Mouse (Mus musculus) embryo, embryonic 11.5 days (tissue): ENCODE measurements around the gene Larp1b.

Experiments
- DNase-seq: peaks from one replicate; pipeline ENCODE4 v3.0.0-alpha.2; 2012; ENCODE audit warnings: low read depth, low spot score

Gene Larp1b

DNA sequence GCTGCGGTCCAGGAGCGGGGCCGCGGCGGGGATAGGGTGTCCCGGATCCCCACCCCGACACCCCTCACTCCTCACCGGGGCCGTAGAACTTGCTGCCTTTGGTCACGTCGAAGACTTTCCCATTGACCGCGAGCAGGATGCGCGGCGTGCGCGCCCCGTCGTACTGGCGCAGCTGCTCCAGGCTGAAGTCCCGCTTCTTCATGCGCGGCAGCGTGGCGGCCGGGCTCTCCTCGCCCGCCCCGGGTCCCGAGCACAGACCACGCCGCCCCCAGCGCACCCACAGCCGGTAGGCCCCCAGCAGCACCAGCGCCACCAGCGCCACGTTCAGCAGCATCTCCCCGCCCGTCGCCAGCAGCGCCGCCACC is 132.9 kb downstream of the Larp1b start:
- DNase-seq = no peak

DNA sequence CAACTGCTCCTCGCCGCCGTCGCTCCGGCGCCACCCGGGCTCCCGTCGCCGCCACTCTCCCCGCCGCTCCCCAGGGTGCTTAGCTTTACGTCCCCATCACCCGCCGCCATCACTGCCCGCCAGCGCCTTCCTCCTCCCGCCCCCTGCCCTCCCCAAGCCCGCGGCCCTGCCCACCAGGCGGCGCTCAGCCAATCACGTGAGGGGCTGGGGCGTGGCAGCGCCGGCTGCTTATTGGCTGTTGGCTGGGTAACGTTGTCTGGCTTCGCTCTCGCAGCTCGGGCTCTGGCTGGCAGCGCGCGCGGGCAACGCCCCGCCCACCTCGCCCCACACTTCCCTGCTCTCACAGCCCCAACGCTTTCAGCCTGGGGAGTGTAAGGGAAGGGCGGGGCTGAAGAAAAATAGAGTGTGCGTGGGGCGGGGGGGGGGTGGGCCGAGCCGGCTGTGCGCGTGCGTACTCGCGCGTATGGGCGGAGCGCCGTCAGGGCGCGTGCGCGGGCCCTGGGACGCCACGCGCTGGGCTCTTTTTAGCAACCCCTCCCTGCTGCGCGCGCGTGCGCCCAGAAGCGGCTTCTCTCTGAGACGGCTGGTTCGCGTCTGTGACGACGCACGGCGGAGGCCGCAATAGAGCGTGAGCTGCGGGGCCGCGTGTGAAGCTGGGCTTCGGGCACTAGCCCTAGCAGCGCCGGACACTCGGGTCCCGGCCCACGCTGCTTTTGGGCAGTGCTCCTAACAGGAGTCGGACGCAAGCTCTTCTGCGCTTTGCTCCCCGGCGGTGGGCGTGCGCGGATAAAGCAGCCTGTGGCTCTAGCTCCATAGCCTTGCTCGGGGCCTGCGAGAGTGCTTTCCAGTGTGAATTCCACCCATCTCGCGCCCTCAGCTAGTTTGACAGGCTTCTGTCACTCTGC is 133.5 kb downstream of the Larp1b start, which contains the start of gene Pgrmc2:
Gene Pgrmc2, minus strand, starts transcription at position 162 of the 905 bp plus-strand sequence.
- DNase-seq = peak; percentile 98

DNA sequence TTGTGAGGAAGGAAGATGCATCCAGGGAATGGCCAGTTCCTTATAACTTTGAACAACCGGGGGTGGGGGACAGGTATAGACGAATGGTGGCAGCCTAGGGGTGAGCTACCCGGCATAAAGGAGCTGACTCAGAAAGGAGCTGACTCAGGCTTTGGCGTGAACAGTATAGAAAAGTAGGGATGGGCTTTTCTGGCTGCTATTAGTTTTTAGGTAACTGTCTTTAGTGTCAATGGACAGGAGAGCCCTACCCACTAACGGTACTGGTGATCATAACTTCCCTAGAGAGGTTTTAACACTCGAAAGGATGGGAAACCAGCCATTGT is 134.1 kb downstream of the Larp1b start:
- no peak for DNase-seq

DNA sequence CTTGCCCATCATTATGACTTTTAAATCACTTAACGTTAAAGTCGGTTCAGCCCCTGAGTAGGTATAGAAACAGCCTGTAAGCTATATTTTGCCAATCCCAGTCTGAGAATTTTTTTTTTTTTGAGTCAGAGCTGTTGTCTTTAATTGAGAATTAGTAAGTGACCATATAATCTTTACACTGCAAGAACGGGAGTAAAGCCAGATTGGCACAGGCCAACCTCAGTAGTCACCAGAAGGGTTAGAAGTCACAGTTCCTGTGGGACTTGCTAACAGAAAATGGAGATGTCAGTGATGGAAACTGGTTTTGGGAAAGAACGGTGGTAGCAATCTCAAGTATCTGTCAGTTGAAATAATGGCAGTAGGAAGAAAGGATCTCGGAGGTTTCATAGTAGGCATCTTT is 134.8 kb downstream of the Larp1b start:
- DNase-seq = no peak

DNA sequence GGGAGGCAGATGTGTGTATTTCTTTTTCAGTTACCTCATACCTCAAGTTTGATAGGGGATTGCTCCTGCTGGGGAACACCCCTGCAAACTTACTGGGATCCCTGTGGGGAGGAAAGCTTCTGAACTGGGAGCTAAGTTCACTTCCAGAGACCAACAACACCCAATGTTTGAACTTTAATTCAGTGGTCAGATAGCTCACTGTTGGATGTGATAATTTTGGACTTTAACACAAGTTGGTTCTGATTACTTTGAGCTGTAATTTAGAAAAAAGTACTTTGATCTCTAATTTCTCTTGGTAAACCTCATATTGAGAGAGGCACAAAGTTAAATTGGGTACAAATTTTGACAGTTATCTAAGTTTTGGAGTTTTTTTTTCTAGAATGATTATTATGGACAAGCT is 137.4 kb downstream of the Larp1b start:
- DNase-seq = no peak
